Comparison of ENCODE assay signal across 8 mouse cellular contexts in genomic region chr2:118862340-118862675, GRCm38 (mm10). TPM values are rescaled to one million over a fixed set of nuclear protein-coding genes. Genes with fewer than 3 reads are reported as not detected.
DNase-seq lines count a peak whose midpoint lies in the region; ATAC-seq lines count a peak whose summit lies in the region.

No protein-coding gene starts in this region.

- no peak for DNase-seq in kidney, postnatal 14 days
- no peak for DNase-seq in hindbrain, embryonic 14.5 days (ENCODE audit: low spot score)
- no peak for DNase-seq in midbrain, embryonic 14.5 days
- DNase-seq in urinary bladder, postnatal 10 days (ENCODE audit: low spot score) = no peak
- no peak for DNase-seq in urinary bladder, adult 18-20 months (ENCODE audit: low spot score in 2 of 2)
- DNase-seq in MN1 (ENCODE audit: low spot score) = no peak

- H3K9me3 ChIP-seq in kidney, embryonic 14.5 days (ENCODE audit: control insufficient read depth, low read length) = no peaks in the 10 kb centered on the region
- no peaks in the 10 kb centered on the region for H3K9me3 ChIP-seq in hindbrain, embryonic 14.5 days (ENCODE audit: control insufficient read depth, low read length)
- no peaks in the 10 kb centered on the region for H3K9me3 ChIP-seq in midbrain, embryonic 14.5 days (ENCODE audit: control insufficient read depth, low read length)

- no peak for ATAC-seq in kidney, embryonic 14.5 days (ENCODE audit: low FRiP score, low TSS enrichment)
- no peak for ATAC-seq in hindbrain, embryonic 14.5 days (ENCODE audit: low FRiP score)
- ATAC-seq in midbrain, embryonic 14.5 days (ENCODE audit: low FRiP score, low TSS enrichment) = no peak

- peak overlapping the region; percentile 54 for H3K4me3 ChIP-seq in kidney, embryonic 14.5 days (ENCODE audit: low read length)
- H3K4me3 ChIP-seq in brown adipose tissue, adult 24 weeks (ENCODE audit: insufficient read depth, low read depth, low read length) = peak overlapping the region; percentile 89
- peak overlapping the region; percentile 53 for H3K4me3 ChIP-seq in hindbrain, embryonic 14.5 days (replicated peaks; ENCODE audit: low read length)
- H3K4me3 ChIP-seq in midbrain, embryonic 14.5 days (replicated peaks; ENCODE audit: low read depth, low read length) = peak overlapping the region; percentile 61

- H3K27me3 ChIP-seq in kidney, embryonic 14.5 days (ENCODE audit: control insufficient read depth, insufficient read depth, low read length) = no peaks in the 10 kb centered on the region
- no peaks in the 10 kb centered on the region for H3K27me3 ChIP-seq in hindbrain, embryonic 14.5 days (ENCODE audit: control insufficient read depth, insufficient read depth, low read length)
- no peaks in the 10 kb centered on the region for H3K27me3 ChIP-seq in midbrain, embryonic 14.5 days (ENCODE audit: control insufficient read depth, insufficient read depth, low read length)

- no peaks in the 10 kb centered on the region for H3K36me3 ChIP-seq in kidney, embryonic 14.5 days (ENCODE audit: control insufficient read depth, insufficient read depth, low read length)
- no peaks in the 10 kb centered on the region for H3K36me3 ChIP-seq in hindbrain, embryonic 14.5 days (replicated peaks; ENCODE audit: control insufficient read depth, insufficient read depth)
- H3K36me3 ChIP-seq in midbrain, embryonic 14.5 days (ENCODE audit: control insufficient read depth, insufficient read depth, low read length) = no peaks in the 10 kb centered on the region

- H3K4me1 ChIP-seq in kidney, embryonic 14.5 days (ENCODE audit: control insufficient read depth, insufficient read depth, low read length) = peaks cover 5% of the 10 kb centered on the region; the same call in 1 of the 2 replicates
- H3K4me1 ChIP-seq in brown adipose tissue, adult 24 weeks (ENCODE audit: control insufficient read depth, insufficient read depth, insufficient read length, low read length) = no peaks in the 10 kb centered on the region
- 0 out of 2 replicates have a peak, but pooled peaks cover 3% of the 10 kb centered on the region for H3K4me1 ChIP-seq in hindbrain, embryonic 14.5 days (replicated peaks; ENCODE audit: control insufficient read depth, insufficient read depth, low read length)
- H3K4me1 ChIP-seq in midbrain, embryonic 14.5 days (ENCODE audit: control insufficient read depth, insufficient read depth, low read length) = peaks cover 11% of the 10 kb centered on the region; the same call in 1 of the 2 replicates

- H3K27ac ChIP-seq in kidney, embryonic 14.5 days (ENCODE audit: low read depth, low read length) = no peak overlapping the region
- H3K27ac ChIP-seq in brown adipose tissue, adult 24 weeks (replicated peaks; ENCODE audit: low read depth, low read length) = no peak overlapping the region
- H3K27ac ChIP-seq in hindbrain, embryonic 14.5 days = no peak overlapping the region; the same call in 1 of the 2 replicates
- peak overlapping the region; percentile 68; the same call in 1 of the 2 replicates for H3K27ac ChIP-seq in midbrain, embryonic 14.5 days (replicated peaks; ENCODE audit: low read depth, low read length)

- peak overlapping the region; percentile 61 for H3K9ac ChIP-seq in kidney, embryonic 14.5 days (ENCODE audit: low read depth, low read length)
- H3K9ac ChIP-seq in hindbrain, embryonic 14.5 days = peak overlapping the region; percentile 60
- peak overlapping the region; percentile 69 for H3K9ac ChIP-seq in midbrain, embryonic 14.5 days (replicated peaks; ENCODE audit: low read length)

- WGBS in kidney, embryonic 14.5 days = 19% methylated on average over 3 of the region's 3 CpGs
- WGBS in hindbrain, embryonic 14.5 days = 100% methylated on average over 1 of the region's 3 CpGs
- WGBS in midbrain, embryonic 14.5 days = 27% methylated on average over 2 of the region's 3 CpGs

- peak overlapping the region; percentile 74 for H3K4me2 ChIP-seq in kidney, embryonic 14.5 days (replicated peaks; ENCODE audit: low read depth, low read length)
- H3K4me2 ChIP-seq in hindbrain, embryonic 14.5 days (replicated peaks) = peak overlapping the region; percentile 66
- H3K4me2 ChIP-seq in midbrain, embryonic 14.5 days (ENCODE audit: low read length) = peak overlapping the region; percentile 81

RNA-seq across cellular contexts. Expression of gene Ivd, which starts 0.6 kb away (rescaled TPM):
- 55.8 and 63.1 TPM in 2 replicates for polyA plus RNA-seq in kidney, embryonic 14.5 days (2014; fragmentation: Nextera tagmentation; extraction: Ambion mirVana)
- 134 and 164 TPM in 2 replicates for polyA plus RNA-seq in brown adipose tissue, adult 24 weeks (2012; ENCODE audit: insufficient read depth, insufficient read length, missing spikeins)
- polyA plus RNA-seq in hindbrain, embryonic 14.5 days (2014; fragmentation: Nextera tagmentation; extraction: Ambion mirVana) = 36.4 and 38.1 TPM in 2 replicates
- 32.0 and 33.8 TPM in 2 replicates for polyA plus RNA-seq in midbrain, embryonic 14.5 days (2014; fragmentation: Nextera tagmentation; extraction: Ambion mirVana)

RNA-seq across cellular contexts. Expression of gene Bahd1, which starts 37.9 kb away (rescaled TPM):
- polyA plus RNA-seq in kidney, embryonic 14.5 days (2014; fragmentation: Nextera tagmentation; extraction: Ambion mirVana) = 1.2 and 2.3 TPM in 2 replicates
- 3.8 and 4.3 TPM in 2 replicates for polyA plus RNA-seq in brown adipose tissue, adult 24 weeks (2012; ENCODE audit: insufficient read depth, insufficient read length, missing spikeins)
- polyA plus RNA-seq in hindbrain, embryonic 14.5 days (2014; fragmentation: Nextera tagmentation; extraction: Ambion mirVana) = 2.0 and 2.7 TPM in 2 replicates
- polyA plus RNA-seq in midbrain, embryonic 14.5 days (2014; fragmentation: Nextera tagmentation; extraction: Ambion mirVana) = 2.0 and 5.2 TPM in 2 replicates

RNA-seq across cellular contexts. Expression of gene Knstrn, which starts 48.5 kb away (rescaled TPM):
- 134 and 141 TPM in 2 replicates for polyA plus RNA-seq in kidney, embryonic 14.5 days (2014; fragmentation: Nextera tagmentation; extraction: Ambion mirVana)
- 1.5 TPM in 1 of 2 replicates, not detected in the other for polyA plus RNA-seq in brown adipose tissue, adult 24 weeks (2012; ENCODE audit: insufficient read depth, insufficient read length, missing spikeins)
- 16.1 and 25.1 TPM in 2 replicates for polyA plus RNA-seq in hindbrain, embryonic 14.5 days (2014; fragmentation: Nextera tagmentation; extraction: Ambion mirVana)
- polyA plus RNA-seq in midbrain, embryonic 14.5 days (2014; fragmentation: Nextera tagmentation; extraction: Ambion mirVana) = 17.8 and 32.5 TPM in 2 replicates
